Mouse (Mus musculus) thymus, postnatal 14 days (tissue): ENCODE measurements around the gene Cyp27b1.

Experiments used
- DNase-seq: peaks from one replicate; pipeline ENCODE4 v3.0.0; 2021

Gene Cyp27b1

DNA sequence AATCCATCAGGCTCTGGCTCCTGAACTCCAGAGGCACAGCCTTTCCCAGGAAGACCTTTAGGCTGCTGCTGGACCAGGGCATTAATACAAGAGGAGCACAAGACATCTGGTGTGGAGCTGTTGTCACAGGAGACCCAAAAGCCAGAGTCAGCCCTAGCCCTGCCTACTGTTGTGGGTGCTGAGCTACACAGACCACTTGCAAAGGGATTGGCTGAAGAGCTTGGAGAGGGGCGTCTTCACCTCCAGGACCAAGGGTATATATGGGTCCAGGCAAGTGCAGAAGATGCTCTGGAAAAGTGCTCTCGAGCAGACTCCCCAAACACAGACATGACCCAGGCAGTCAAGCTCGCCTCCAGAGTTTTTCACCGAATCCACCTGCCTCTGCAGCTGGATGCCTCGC lies at the start of gene Cyp27b1:
Gene Cyp27b1 (plus strand): TSS at position 297 of the 400 bp plus-strand sequence.
- no peak for DNase-seq

DNA sequence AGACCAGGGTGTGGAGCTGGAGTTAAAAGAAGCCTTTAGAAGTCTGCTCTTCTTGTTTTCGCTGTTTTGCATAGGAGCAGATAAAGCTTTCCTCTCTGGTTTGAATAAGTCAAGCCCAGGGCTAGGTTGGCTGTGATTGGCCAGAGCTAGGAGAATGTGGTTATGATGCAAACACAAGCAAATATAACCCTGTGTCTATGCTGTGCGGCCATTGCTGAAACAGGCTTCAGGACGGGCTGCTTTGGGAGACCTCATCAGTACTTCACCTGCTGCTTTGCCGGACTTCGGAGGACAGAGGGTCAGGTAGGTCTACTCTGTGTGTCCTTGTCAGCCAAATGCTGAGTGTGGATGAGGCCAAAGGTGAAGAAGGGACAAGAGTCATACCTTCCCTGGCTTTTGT lies 47.5 kb upstream of the Cyp27b1 start, which contains the start of gene Avil:
Gene Avil (plus strand): TSS at position 181 of the 400 bp plus-strand sequence.
- DNase-seq = no peak

DNA sequence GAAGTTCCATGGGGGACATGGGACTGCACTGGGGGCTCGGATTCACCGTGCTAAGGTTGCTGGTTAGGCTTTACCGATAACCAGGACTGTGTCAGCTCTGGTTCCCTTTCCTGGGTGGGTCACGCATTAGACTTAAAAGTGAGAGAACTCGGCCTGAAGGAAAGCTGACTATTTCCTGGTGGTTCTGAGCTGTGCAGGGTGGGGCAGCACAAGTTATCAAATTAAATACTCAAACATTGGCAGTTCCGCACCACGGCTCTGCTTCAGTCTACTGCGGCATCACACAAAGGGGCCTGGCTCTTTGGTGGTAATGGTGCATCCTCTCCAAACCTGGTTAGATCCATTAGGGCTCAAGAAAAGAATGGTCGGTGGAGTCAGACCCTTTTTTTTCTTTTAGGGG lies 46.8 kb upstream of the Cyp27b1 start:
- DNase-seq = no peak

DNA sequence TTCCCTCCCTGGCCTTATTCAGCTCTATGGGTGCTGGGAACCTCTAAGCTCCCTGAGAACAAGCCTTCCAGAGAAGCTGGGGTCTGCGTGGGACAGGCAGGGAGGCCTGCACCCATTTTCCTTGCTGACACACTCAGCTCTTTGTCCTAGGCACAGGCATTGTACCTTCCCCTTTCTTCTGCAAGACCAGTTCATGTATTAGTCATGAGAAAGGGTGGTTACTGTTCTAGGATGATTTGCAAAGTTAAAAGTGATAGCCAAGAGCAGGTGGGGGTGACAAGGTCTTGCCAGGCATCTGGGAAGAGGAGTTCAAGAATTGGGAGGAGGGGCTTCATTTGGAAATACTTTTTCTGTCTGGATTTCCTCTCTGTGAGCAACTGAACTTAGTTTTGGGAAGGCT lies 46.0 kb upstream of the Cyp27b1 start:
- no peak for DNase-seq

DNA sequence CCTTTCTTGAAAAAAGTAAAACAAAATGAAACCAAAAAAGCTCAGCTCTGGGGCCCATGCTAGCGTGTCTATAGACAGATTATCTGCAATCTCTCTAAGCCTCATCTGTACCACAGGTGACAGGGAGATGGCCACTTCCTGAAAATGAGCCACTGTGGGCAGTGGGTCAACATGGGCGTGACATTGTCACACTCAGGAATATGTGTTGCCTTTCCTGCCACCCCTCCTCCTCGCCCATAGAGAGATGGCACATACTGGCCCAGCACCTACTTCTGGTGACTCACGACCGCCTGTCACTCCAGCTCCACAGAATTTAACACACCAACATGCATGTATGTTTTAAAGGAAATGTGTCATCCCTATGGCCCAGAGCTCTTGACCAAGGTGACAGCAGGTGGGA lies 45.3 kb upstream of the Cyp27b1 start:
- no peak for DNase-seq

DNA sequence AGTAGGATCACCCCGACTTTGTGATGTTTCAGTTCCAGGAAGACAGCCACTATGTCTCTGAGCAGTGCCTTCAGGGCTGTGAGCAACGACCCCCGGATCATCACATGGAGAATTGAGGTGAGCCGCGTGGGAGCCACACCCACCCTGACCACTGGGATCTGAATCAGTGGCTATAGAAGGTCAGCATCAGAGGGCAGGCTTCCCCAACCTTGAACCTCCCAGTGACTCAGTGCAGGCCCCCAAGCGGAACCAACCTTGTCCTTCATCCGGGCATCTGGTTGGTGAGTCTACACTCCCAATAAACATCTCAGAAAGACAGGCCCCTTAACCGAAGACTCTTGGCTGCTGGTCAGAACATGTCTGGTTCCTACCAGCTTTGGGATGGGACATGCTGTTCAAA lies 44.7 kb upstream of the Cyp27b1 start:
- no peak for DNase-seq

DNA sequence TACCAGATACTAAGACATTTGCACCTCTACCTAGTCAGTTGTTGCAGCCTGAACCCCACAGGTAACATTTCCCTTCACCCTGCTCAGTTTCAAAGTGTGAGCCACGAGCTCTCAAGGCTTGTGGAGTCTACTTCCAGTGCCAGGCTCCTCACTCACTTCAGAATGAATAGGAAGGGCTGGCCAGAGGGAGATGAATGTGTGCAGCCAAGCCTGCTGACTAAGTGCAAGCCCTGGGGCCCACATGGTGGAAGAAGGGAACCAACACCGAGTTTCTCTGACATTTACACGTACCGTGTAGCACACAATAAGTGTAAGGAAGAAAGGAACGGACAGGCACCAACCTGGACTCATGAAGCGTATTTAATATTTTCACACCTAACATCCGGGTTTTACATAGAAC lies 44.2 kb upstream of the Cyp27b1 start:
- no peak for DNase-seq

DNA sequence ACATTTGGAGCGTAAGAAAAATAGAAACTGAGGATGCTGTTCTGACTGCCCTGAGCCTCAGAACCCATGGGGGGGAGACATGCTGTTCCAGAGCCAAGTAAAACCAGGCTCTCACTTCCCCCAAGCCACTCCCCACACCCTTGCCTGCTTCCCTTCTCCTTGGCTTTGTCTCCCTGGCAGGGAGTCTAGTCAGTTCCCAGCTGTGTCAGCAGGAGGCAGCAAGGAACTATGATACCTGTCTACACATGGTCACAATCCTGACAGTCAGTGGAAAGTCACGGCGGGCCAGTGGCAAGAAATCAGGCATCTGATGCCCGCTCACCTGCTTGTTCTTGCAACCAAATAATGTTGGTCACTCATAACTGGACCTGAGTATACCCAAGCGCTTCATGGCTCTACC lies 31.6 kb upstream of the Cyp27b1 start:
- no peak for DNase-seq

DNA sequence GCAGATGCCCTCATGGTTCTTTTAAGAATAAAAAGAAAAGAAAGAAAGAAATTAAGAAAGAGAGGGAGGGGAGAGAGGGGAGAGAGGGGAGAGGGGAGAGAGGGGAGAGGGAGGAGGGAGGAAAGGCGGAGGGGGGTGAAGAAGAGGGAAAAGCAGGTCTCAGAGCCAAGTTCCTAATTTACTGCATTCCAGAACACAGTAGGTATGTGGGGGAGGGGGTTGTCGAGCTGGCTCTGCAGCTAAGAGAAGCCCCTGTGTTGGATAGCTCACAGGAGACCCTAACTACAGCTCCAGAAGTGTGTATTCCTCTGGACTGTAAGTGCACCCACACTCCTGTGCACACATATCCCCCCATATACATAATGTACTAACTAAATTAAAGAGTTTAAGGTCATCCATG lies 31.0 kb upstream of the Cyp27b1 start:
- no peak for DNase-seq

DNA sequence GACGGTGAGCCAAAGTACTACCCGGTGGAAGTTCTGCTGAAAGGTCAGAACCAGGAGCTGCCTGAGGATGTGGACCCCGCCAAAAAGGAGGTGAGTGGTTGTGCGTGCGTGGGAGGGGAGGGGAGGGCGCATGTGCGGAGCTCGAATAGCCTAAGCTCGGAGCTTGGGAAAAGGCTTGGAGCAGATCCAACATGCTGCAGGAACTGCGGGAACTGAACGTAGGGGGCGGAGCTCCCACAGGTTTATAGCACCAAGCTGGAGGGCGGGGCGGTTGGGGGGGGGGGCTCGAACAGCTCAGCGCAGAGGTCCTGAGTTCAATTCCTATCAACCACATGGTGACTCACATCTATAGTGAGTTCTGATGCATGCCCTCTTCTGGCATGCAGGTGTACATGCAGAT lies 29.6 kb upstream of the Cyp27b1 start:
- DNase-seq = no peak

DNA sequence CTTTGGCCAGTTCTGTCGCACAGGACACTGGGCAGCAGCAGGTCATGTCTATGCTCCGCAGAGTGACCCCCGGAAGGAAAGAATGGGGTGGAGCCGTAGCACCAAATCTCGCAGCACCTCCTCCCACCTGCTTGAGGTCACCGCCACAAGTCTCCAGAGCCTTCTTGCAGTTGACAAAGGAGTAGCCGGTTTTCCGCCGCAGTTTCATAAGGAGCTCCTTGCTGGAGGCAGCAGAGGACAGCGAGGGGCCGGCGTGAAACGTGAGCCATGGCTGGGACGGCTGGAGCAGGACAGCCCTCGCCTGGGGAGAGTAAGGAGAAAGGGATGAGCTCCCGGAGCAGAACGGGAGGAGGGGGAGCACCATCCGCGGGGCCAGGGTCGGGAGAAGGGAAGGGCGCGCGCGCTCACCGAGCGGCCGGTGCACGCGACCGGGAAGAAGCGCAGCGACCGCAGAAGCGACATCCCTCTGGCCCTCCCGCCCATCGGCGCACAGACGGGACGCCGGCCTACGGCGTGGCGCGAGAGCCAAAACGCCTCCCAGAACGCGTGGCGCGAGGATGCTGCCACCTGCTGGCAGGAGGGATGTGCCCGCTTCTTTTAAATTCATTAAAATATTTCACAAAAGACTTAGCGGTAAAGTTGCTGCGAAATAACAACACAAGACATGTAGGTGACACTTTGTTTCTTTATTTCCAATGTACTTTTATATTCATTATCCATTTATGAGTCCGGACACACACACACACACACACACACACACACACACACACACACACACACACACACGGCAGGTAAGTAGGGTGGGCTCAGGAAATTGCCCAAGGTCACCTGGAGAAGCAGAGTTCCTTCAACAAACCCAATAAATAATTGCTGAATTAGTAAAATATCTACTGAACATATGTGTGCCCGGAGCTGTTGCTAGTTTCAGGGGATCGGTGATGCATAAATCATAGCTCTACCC lies 17.4 kb upstream of the Cyp27b1 start, which contains the start of gene Tsfm:
Gene Tsfm (minus strand): TSS at position 505 of the 961 bp plus-strand sequence.
- peak; percentile 94 for DNase-seq

DNA sequence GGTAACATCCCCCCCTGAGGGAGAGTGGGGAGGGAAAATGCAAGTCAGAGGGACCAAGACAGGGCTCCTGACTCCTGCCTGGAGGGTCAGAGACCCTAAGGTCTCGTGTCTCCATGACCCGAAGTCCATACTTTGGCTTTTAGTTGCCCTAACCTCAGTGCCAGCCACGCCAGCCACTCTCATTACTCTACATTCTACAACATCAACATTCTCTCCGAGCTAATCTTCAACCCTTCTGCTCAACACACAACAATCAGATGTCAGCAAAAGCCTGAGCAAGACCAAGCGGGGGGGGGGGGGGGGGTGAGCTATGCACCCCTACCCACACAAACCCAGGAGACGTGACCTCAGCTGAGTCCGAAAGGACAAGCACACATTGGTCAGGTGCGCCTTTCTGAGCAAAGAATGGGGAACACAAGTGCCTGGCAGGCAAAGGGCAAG lies 14.7 kb upstream of the Cyp27b1 start:
- no peak for DNase-seq

DNA sequence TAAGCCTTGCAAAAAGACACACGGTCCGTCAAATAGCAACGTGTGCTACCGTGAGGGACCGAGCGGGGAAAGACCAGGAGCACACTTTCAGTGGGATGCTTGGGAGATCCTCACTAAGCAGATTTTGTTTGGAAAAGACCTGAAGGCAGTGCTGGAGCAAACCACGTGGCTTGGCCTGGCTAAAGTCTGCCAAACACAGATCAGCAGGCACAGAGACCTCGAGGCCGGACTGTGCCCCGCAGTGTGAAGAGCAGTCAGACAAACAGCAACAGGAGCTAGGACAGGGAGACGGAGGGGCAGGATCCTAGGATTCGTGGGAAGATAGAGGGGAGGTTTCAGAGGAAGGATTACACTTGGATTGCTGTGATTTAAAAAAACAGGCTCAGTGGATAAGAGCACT lies 11.8 kb upstream of the Cyp27b1 start:
- DNase-seq = no peak

DNA sequence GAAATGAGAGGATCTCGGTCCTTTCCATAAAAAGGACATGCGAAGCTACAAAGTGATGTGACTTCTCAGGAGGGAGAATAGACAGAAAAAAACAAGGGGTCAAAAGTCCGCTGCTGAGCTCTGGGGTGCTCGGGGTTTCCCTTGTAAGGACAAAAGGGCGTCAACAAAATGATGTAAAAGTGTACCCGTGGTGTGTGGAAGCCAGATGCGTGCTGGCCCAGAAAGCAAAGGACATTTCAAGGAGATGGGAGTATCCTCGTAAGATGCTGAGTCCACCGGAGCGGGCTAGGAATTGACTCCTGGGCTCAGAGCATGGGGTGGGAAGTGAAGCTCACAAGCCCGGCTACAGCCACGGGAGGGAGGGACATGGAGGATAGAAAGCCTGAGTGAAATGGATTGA lies 10.4 kb upstream of the Cyp27b1 start:
- no peak for DNase-seq

DNA sequence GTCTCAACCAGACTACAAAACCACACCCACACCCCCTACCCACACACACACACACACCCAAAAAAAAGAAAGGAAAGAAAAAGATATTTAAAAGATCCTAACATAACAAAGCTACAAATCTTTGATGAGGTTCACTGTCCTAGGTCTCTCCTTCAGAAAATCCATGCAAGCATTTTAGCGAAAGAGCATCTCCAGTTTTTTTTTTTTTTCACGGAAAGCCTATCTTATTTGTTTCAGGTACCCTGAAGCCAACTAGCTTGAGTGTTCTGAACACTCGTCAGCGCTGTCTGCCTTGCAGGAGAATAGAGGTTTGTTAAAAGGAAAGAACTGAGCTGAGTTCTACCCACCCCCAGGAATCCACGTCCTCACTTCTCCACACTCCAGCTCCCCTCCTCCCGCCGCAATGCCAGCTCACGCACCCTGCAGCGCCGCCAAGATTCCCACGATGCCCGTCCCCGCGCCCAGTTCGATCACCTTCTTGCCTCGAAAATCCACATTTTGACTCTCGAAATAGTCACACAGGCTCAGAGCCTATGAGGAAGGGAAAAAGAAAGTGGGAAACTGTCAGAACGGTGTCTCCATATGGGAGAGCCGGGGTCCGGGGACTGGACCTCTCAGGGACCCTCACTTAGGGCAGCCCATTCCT lies 7.4 kb upstream of the Cyp27b1 start:
- DNase-seq = no peak

DNA sequence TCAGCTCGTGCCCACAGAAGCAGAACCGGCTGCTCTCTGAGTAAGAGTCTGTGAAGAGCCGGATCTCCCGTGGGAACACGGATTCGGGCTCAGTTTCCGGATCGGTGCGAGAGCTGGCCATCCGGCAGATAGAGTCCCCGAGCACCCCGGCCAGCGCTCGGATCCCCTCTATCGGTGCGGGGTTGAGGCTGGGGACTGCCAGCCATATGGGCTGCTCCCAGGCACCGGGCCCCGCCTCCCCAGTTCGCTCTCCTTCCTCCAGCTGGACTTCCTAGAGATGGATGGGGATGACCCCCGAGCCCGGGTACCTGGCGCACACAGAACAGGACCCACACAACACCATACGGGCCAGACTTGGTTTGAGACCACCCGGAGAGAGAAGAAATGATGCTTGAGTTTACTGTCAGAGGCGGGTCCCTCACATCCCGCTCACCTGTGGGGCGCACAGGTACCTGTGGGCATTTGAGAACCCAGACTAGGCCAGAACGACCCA lies 6.7 kb upstream of the Cyp27b1 start, which contains the start of the genes Mettl1 and Eef1akmt3:
Gene Mettl1 (plus strand): TSS at position 141 of the 493 bp plus-strand sequence.
Gene Eef1akmt3 (minus strand): TSS at position 240 of the 493 bp plus-strand sequence.
- peak; percentile 34 for DNase-seq

DNA sequence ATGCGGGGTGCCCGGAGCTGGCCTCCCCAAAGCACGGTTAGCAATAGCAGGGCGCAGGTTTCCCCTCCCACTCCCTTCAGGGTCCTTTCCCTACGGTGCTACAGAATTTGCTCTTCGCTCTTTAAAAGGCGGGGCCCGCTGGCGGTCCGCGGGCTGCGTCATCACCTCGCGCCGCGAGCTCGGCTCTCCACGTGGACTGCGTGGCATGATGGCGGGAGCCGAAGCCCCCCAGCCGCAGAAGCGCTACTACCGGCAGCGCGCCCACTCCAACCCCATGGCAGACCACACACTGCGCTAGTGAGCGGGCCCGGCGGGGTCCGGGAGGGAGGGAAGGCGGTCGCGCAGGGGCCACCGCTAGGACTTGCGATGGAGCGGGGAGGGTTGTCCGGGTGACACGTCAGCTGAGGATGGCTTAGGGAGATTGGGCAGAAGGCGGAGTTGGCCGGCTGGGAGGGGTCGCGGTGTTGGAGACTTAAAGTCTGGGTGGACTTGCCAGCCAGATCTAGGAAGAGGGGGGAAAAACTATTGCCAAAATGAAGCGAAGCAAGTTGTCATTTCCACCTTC lies 6.2 kb upstream of the Cyp27b1 start:
- peak; percentile 81 for DNase-seq

DNA sequence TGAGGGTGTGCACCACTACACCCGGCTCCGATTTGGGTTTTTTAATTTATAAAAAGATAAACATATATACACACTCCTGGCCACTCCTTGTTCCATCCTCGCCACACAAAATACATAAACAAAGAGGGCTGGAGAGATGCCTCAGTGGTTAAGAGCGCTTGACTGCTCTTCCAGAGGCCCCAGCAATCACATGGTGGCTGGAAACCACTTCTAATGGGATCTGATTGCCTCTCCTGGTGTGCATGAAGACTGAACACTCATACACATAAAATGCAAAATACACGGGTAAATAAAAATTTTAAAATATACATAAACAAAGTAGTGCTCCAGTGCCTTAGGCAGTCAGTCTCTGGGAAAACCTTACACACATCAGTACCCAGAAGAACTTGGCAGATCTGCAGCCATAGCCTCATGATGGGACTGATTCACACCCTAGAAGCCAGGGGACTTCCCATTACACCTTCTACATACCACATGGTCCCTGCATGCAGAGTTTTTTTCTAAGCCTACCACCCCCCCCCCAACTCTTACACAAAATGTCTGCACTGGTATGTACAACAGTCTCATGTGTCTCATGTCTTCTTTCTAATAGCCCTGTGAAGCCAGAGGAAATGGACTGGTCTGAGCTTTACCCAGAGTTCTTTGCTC lies 5.5 kb upstream of the Cyp27b1 start:
- DNase-seq = no peak

DNA sequence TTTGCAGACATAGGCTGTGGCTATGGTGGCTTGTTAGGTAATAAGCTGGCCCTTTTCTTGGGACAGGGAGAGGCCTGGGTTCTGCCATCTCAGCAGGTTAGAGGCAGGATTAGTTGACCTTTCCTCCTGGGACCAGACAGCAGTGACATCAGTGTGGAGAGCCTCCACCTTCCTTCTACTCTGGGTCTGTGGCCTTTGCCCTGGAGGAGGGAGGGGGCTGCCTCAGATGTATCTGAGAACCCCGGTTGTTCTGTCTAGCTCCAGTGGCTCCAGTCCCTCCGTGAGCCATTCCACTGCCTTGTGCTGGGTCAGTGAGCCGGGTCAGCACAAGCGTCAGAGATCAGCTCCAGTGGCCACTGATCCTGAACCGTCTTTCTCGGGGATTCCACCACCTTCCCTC lies 4.9 kb upstream of the Cyp27b1 start:
- DNase-seq = no peak

DNA sequence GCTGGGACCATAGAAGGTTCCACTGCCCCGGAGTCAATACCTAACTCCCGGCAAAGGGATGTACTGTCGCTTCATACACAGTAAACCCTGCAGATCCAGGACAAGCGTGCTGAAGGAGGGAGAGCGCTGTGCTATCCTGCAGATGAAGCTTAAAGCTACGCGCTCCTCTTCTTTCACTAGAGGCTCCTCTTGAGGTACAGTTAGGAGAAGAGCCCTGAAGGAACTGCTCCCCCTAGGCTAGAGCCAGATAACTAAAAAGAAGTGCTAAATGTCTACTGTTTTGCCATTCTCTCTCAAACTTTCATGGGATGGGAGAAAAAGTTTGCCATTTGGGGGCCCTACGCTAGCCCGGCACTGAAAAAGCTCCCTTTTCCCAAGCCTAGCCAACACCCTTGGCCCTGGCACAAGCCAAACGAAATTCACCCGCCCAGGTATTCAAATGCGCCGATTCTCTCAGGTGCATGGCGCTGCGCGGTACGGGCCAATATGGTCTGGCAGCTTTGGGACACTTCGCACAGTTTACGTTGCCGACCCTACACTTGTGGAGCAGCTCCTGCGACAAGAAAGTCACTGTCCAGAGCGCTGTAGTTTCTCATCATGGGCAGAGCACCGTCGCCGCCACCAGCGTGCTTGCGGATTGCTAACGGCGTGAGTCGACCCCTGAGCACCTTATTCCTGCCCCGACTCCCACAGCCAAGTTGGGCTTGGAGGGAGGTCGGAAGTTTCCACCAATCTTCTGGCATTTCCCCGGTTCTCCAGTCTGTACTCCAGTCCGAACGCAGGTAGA lies 751 bp downstream of the Cyp27b1 start:
- no peak for DNase-seq

DNA sequence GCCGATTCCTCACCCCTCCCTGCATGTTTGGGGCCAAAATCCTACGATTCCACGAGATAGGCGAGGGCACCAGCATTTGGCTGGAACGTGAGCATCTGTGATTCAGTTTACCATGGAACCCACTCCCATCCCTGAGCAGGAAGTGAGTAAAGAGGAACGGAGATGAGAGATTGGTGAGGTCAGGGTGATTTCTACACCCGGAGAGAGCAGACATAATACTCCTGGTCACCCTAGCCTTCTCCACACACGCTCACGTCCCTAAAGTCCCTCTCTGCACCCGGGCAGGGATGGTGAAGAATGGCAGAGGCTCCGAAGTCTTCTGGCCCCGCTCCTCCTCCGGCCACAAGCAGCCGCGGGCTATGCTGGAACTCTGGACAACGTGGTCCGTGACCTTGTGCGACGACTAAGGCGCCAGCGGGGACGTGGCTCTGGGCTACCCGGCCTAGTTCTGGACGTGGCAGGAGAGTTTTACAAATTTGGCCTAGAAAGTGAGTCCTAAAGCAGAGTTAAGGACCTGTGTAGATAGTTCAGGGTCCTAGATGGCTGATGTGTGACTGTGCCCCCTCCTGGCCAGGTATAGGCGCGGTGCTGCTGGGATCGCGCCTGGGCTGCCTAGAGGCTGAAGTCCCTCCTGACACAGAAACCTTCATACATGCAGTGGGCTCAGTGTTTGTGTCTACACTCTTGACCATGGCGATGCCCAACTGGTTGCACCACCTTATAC lies 1.5 kb downstream of the Cyp27b1 start:
- peak; percentile 37 for DNase-seq
